Mouse (Mus musculus): Measurements from ENCODE around the gene Lcorl. TPM values are rescaled to one million over a fixed set of nuclear protein-coding genes. Genes with fewer than 3 reads are reported as not detected.

The Lcorl gene
- polyA plus RNA-seq, 1 experiment from 2014 or later, result 20.9 TPM

GRCm38 (mm10) chr5:45691678-45692077, 165.7 kb downstream of the Lcorl start:
- no peaks in the 10 kb centered on the region for H3K27me3 ChIP-seq
- no peaks in the 10 kb centered on the region for H3K9me3 ChIP-seq
- H3K36me3 ChIP-seq, result no peaks in the 10 kb centered on the region
- no peak for ATAC-seq (ENCODE audit: insufficient number of reproducible peaks, low FRiP score, low TSS enrichment, low read depth)
- no peak overlapping the region for H3K4me3 ChIP-seq
- H3K9ac ChIP-seq, result no peak overlapping the region
- 86% methylated on average over 6 of the region's 6 CpGs for WGBS
- H3K27ac ChIP-seq, result no peak overlapping the region
- H3K4me1 ChIP-seq, result no peaks in the 10 kb centered on the region
- no peak overlapping the region for H3K4me2 ChIP-seq

- no peak for ATAC-seq (ENCODE audit: insufficient number of reproducible peaks, low FRiP score, low TSS enrichment, low read depth)
- Histone ChIP-seq H3K36me3 (no peaks in the 10 kb centered on the region), H3K27me3 (no peaks in the 10 kb centered on the region), H3K9ac (no peak overlapping the region), H3K4me3 (no peak overlapping the region), H3K4me2 (no peak overlapping the region), H3K4me1 (no peaks in the 10 kb centered on the region), H3K27ac (no peak overlapping the region), H3K9me3 (no peaks in the 10 kb centered on the region)
- WGBS, result 69% methylated on average over 2 of the region's 2 CpGs
These were observed 166.6 kb downstream of the Lcorl start for GRCm38 (mm10) chr5:45690802-45691201.

- no peak overlapping the region for H3K4me2 ChIP-seq
- no peaks in the 10 kb centered on the region for H3K4me1 ChIP-seq
- WGBS, result 90% methylated on average over 4 of the region's 4 CpGs
- H3K27ac ChIP-seq, result no peak overlapping the region
- no peak overlapping the region for H3K4me3 ChIP-seq
- no peak overlapping the region for H3K9ac ChIP-seq
- no peaks in the 10 kb centered on the region for H3K27me3 ChIP-seq
- H3K9me3 ChIP-seq, result no peaks in the 10 kb centered on the region
- no peaks in the 10 kb centered on the region for H3K36me3 ChIP-seq
- ATAC-seq (ENCODE audit: insufficient number of reproducible peaks, low FRiP score, low TSS enrichment, low read depth), result no peak
These were observed 168.3 kb downstream of the Lcorl start for GRCm38 (mm10) chr5:45689152-45689551.

GRCm38 (mm10) chr5:45686223-45686622, 171.2 kb downstream of the Lcorl start:
- 92% methylated on average over 3 of the region's 3 CpGs for WGBS
- H3K36me3 ChIP-seq, result peaks cover under 1% of the 10 kb centered on the region; the same call in 1 of the 2 replicates
- H3K9ac ChIP-seq, result no peak overlapping the region
- no peak overlapping the region for H3K4me3 ChIP-seq
- no peak for ATAC-seq (ENCODE audit: insufficient number of reproducible peaks, low FRiP score, low TSS enrichment, low read depth)
- H3K27ac ChIP-seq, result no peak overlapping the region
- no peaks in the 10 kb centered on the region for H3K9me3 ChIP-seq
- no peaks in the 10 kb centered on the region for H3K27me3 ChIP-seq
- no peak overlapping the region for H3K4me2 ChIP-seq
- no peaks in the 10 kb centered on the region for H3K4me1 ChIP-seq

- no peak overlapping the region for H3K4me2 ChIP-seq
- peaks cover 4% of the 10 kb centered on the region for H3K36me3 ChIP-seq
- H3K27ac ChIP-seq, result no peak overlapping the region
- no peaks in the 10 kb centered on the region for H3K4me1 ChIP-seq
- ATAC-seq (ENCODE audit: insufficient number of reproducible peaks, low FRiP score, low TSS enrichment, low read depth), result no peak
- H3K9me3 ChIP-seq, result no peaks in the 10 kb centered on the region
- WGBS, result 92% methylated on average over 2 of the region's 2 CpGs
- no peaks in the 10 kb centered on the region for H3K27me3 ChIP-seq
- no peak overlapping the region for H3K4me3 ChIP-seq
- H3K9ac ChIP-seq, result no peak overlapping the region
These were observed 172.2 kb downstream of the Lcorl start for GRCm38 (mm10) chr5:45685243-45685642.

GRCm38 (mm10) chr5:45683388-45683787, 174.0 kb downstream of the Lcorl start:
- no peak for ATAC-seq (ENCODE audit: insufficient number of reproducible peaks, low FRiP score, low TSS enrichment, low read depth)
- no peak overlapping the region for H3K4me2 ChIP-seq
- H3K27me3 ChIP-seq, result no peaks in the 10 kb centered on the region
- H3K4me1 ChIP-seq, result no peaks in the 10 kb centered on the region
- 87% methylated on average over 1 of the region's 1 CpGs for WGBS
- no peak overlapping the region for H3K27ac ChIP-seq
- H3K36me3 ChIP-seq, result peaks cover 7% of the 10 kb centered on the region
- H3K9ac ChIP-seq, result no peak overlapping the region
- H3K9me3 ChIP-seq, result no peaks in the 10 kb centered on the region
- no peak overlapping the region for H3K4me3 ChIP-seq

GRCm38 (mm10) chr5:45679955-45680354, 177.5 kb downstream of the Lcorl start:
- H3K9ac ChIP-seq, result no peak overlapping the region
- no peak overlapping the region for H3K4me3 ChIP-seq
- H3K27ac ChIP-seq, result no peak overlapping the region
- no peaks in the 10 kb centered on the region for H3K27me3 ChIP-seq
- H3K9me3 ChIP-seq, result no peaks in the 10 kb centered on the region
- ATAC-seq (ENCODE audit: insufficient number of reproducible peaks, low FRiP score, low TSS enrichment, low read depth), result no peak
- peaks cover 19% of the 10 kb centered on the region for H3K36me3 ChIP-seq
- no peaks in the 10 kb centered on the region for H3K4me1 ChIP-seq
- no peak overlapping the region for H3K4me2 ChIP-seq

GRCm38 (mm10) chr5:45677639-45678038, 179.8 kb downstream of the Lcorl start:
- WGBS, result 79% methylated on average over 4 of the region's 4 CpGs
- Histone ChIP-seq H3K4me3 (no peak overlapping the region), H3K27ac (no peak overlapping the region), H3K27me3 (no peaks in the 10 kb centered on the region), H3K9ac (no peak overlapping the region), H3K4me1 (no peaks in the 10 kb centered on the region), H3K36me3 (peaks cover 19% of the 10 kb centered on the region), H3K9me3 (no peaks in the 10 kb centered on the region), H3K4me2 (no peak overlapping the region)
- ATAC-seq (ENCODE audit: insufficient number of reproducible peaks, low FRiP score, low TSS enrichment, low read depth), result no peak

- peaks cover 5% of the 10 kb centered on the region; the same call in 1 of the 2 replicates for H3K4me1 ChIP-seq
- no peaks in the 10 kb centered on the region for H3K27me3 ChIP-seq
- no peak for ATAC-seq (ENCODE audit: insufficient number of reproducible peaks, low FRiP score, low TSS enrichment, low read depth)
- H3K4me3 ChIP-seq, result no peak overlapping the region
- 91% methylated on average over 1 of the region's 1 CpGs for WGBS
- no peak overlapping the region for H3K9ac ChIP-seq
- H3K27ac ChIP-seq, result no peak overlapping the region
- no peaks in the 10 kb centered on the region for H3K9me3 ChIP-seq
- H3K4me2 ChIP-seq, result no peak overlapping the region
- peaks cover 14% of the 10 kb centered on the region for H3K36me3 ChIP-seq
These were observed 182.4 kb downstream of the Lcorl start for GRCm38 (mm10) chr5:45675032-45675431.

- Histone ChIP-seq H3K27me3 (no peaks in the 10 kb centered on the region), H3K4me1 (peaks cover 11% of the 10 kb centered on the region), H3K36me3 (peaks cover 4% of the 10 kb centered on the region), H3K9ac (no peak overlapping the region), H3K4me2 (peak overlapping the region; percentile 96; the same call in 1 of the 2 replicates), H3K27ac (no peak overlapping the region), H3K9me3 (no peaks in the 10 kb centered on the region), H3K4me3 (peak overlapping the region; percentile 83)
- ATAC-seq (ENCODE audit: insufficient number of reproducible peaks, low FRiP score, low TSS enrichment, low read depth), result no peak
- 52% methylated on average over 5 of the region's 5 CpGs for WGBS
These were observed 186.4 kb downstream of the Lcorl start for GRCm38 (mm10) chr5:45670894-45671494.

- no peak for ATAC-seq (ENCODE audit: insufficient number of reproducible peaks, low FRiP score, low TSS enrichment, low read depth)
- H3K36me3 ChIP-seq, result no peaks in the 10 kb centered on the region; the same call in 1 of the 2 replicates
- H3K27ac ChIP-seq, result peak overlapping the region; percentile 84
- WGBS, result under 1% methylated on average over 13 of the region's 13 CpGs
- H3K4me2 ChIP-seq, result peak overlapping the region; percentile 96
- H3K9me3 ChIP-seq, result no peaks in the 10 kb centered on the region
- H3K27me3 ChIP-seq, result no peaks in the 10 kb centered on the region
- peaks cover 11% of the 10 kb centered on the region for H3K4me1 ChIP-seq
- H3K4me3 ChIP-seq, result peak overlapping the region; percentile 83
- peak overlapping the region; percentile 62 for H3K9ac ChIP-seq
These were observed 187.1 kb downstream of the Lcorl start for GRCm38 (mm10) chr5:45670280-45670670.

- H3K9ac ChIP-seq, result peak within 1 kb of the TSS; percentile 62
- peak within 1 kb of the TSS; percentile 87 for H3K27ac ChIP-seq
- H3K9me3 ChIP-seq, result no peaks in the 10 kb centered on the region
- H3K27me3 ChIP-seq, result no peaks in the 10 kb centered on the region
- peak; percentile 100 for ATAC-seq (ENCODE audit: insufficient number of reproducible peaks, low FRiP score, low TSS enrichment, low read depth)
- WGBS, result under 1% methylated on average over 66 of the region's 66 CpGs
- H3K4me1 ChIP-seq, result peaks cover 11% of the 10 kb centered on the region
- no peaks in the 10 kb centered on the region for H3K36me3 ChIP-seq
- peak within 1 kb of the TSS; percentile 83 for H3K4me3 ChIP-seq
- peak within 1 kb of the TSS; percentile 96 for H3K4me2 ChIP-seq
These were observed 187.7 kb downstream of the Lcorl start, which contains the start of gene Ncapg for GRCm38 (mm10) chr5:45669598-45670279. TSS of gene Ncapg (plus strand) at chr5:45669919.

All from limb, embryonic 15.5 days (tissue).